Mouse (Mus musculus): ENCODE data around the gene Cmip.

The Cmip gene

DNA sequence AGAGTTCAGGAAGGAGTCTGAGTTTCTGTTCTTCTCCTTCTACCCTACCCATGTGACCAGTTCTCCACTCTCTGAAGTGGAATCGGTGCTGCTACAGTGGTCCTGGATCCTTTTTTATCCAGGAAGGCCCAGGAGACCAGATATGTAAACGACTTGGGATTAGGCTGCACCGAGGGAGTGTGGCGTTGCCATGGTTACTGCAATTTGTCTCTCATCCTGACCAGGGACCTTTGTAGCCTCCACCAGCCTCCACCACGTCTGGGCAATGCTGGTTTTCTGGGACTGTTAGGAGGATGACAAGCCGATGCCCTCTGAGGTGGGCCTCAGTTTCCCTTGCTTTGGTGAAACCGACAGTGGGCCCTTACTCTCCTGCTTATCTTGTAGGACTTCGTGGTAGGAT, 35.4 kb downstream of the Cmip start:
- in situ Hi-C loops (cut with MboI, MseI) = loop anchor here (5.0 kb wide), 1 partner anchor 55 kb away; no protein-coding TSS in a partner anchor

DNA sequence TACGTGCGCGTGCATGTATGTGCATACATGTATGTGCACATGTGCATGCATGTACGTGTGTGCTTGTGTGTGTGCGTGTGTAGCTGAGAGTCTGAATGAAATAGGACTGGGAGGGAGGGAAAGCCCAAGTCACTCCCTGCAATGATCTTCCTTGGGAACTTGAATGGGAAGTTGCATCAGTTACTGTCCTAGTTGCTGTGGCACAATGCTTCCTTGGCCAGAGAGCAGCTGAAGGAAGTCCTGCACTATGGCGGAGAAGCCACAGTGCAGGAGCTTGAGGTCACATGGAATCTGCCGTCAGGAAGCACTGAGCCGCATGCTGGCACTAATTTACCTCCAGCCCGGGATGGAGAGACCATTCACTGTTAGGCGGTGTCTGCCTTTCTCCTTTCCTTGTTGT, 37.9 kb downstream of the Cmip start:
- in situ Hi-C loops (cut with MboI, MseI) = loop anchor here (5.0 kb wide), 1 partner anchor 52 kb away; no protein-coding TSS in a partner anchor

DNA sequence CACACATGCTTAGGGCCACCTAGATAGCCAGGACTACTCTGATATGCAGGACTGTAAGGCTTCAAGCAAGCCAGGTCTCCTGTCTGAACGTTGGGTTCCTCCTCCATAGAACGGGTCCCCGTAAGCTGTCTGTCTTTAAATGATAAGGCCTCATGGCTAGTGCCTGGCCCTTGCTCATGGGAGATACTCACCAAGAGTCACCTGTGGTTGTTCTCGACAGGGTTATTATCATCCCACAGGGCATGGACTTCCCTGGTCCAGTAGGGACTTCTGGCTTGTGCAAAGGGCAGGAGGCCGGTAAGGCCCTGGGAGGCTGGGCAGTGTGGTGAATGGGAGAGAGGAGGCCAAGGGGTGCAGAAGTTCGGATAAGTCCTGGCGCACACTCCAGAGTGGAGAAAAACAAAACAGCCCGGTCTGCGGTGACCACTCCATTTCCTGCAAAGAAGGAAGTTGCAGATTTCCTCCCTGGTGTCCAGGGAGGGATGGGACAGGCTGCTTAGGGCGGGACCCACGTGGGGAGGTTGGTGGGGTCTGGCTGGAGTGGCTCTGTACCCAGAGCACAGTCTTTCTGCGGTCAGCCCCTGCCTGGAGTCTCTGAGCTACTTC, 41.2 kb downstream of the Cmip start:
- in situ Hi-C loops (cut with MboI, MseI) = no loop called here

GRCm38 (mm10) chr8:117299204-117299603, 42.3 kb downstream of the Cmip start:
- in situ Hi-C loops (cut with MboI, MseI) = no loop called here

- in situ Hi-C loops (cut with MboI, MseI) = no loop called here
Observed at GRCm38 (mm10) chr8:117300188-117300587, 43.3 kb downstream of the Cmip start.

DNA sequence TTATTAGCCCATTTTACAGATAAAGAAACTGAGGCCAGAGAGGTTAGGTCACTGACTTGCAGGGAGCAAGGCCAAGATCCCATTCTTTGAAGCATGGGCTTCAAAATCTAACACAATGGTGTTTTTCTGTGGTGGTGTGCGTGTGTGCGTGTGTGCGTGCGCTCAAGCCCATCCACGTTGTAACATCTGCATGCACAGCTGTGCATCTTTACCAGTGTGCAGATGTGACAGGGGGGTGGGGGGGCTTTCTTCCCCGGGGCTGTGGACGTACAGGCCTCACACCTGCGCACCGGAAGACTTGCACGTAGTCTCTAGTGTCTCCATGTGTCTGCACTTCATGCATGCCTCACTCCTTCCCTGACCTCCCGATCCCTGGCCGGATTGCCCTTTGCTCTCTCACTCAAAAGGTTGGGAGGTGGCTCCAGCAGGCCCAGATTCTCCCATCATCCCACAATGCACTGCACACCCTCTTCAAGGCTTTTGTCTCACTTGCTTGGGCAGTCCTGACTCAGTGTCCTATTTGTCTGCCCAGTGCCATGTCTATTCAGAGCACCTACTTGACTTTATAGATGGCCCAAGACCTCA, 44.7 kb downstream of the Cmip start:
- in situ Hi-C loops (cut with MboI, MseI) = no loop called here

- in situ Hi-C loops (cut with MboI, MseI) = no loop called here
Observed at GRCm38 (mm10) chr8:117302072-117302471, 45.2 kb downstream of the Cmip start.

GRCm38 (mm10) chr8:117303666-117304065, 46.8 kb downstream of the Cmip start:
- in situ Hi-C loops (cut with MboI, MseI) = no loop called here

- in situ Hi-C loops (cut with MboI, MseI) = no loop called here
Observed at GRCm38 (mm10) chr8:117305405-117305804, 48.5 kb downstream of the Cmip start.

- in situ Hi-C loops (cut with MboI, MseI) = no loop called here
Observed at GRCm38 (mm10) chr8:117306756-117307155, 49.9 kb downstream of the Cmip start.

DNA sequence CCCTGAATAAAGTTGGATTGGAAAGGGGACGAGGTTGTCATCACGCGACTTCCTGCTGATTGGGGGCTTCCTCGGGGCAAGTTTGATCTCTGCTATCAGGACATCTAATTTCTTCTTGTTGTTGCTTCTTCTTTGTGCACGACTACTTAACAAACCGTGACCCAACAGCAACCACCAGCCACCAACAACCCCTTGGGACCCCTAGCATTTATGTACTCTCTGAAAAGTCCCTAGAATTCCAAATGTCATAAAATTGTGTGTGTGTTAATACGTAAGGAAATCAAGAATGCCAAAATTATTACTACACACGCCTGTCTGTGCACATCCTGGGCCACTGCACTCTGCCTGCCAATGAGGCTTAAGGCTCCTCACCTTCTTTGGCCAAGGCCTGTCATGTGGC, 50.4 kb downstream of the Cmip start:
- in situ Hi-C loops (cut with MboI, MseI) = no loop called here

GRCm38 (mm10) chr8:117308303-117309095, 51.6 kb downstream of the Cmip start:
- in situ Hi-C loops (cut with MboI, MseI) = no loop called here

- in situ Hi-C loops (cut with MboI, MseI) = loop anchor here (10.0 kb wide), 1 partner anchor 765 kb away; no protein-coding TSS in a partner anchor
Observed at GRCm38 (mm10) chr8:117309653-117310274, 52.9 kb downstream of the Cmip start.

DNA sequence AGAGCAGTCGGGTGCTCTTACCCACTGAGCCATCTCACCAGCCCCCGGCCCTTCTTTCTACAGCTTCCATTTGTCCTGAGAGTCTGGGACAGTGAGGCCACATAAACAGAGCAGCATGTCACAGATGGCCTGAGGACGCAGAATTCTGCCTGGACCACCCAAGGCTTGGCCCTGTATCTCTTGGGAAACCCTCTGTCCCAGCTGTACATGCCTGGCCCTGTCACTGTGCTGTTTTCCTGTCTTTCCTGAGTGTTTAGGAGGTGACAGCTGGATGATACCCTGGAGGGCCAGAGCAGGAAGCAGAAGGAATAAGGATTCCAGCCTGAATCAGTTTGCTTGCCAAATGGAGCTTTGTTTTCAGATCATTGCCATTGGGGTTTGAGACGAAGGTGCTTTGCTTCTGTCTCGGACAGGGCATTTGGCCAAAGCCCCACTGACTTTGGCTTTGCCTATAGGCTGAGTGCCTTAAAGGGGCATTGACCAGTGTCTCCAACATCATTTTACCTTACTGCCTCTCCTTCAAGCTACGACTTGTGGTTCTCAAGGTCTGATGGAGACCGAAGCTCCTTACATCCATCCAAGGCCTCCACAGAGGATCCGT, 54.2 kb downstream of the Cmip start:
- in situ Hi-C loops (cut with MboI, MseI) = loop anchor here (10.0 kb wide), 1 partner anchor 764 kb away; no protein-coding TSS in a partner anchor

GRCm38 (mm10) chr8:117314308-117314953, 57.6 kb downstream of the Cmip start:
- in situ Hi-C loops (cut with MboI, MseI) = loop anchor here (10.0 kb wide), 1 partner anchor 760 kb away; no protein-coding TSS in a partner anchor

- in situ Hi-C loops (cut with MboI, MseI) = loop anchor here (10.0 kb wide), 1 partner anchor 759 kb away; no protein-coding TSS in a partner anchor
Observed at GRCm38 (mm10) chr8:117315727-117316126, 58.9 kb downstream of the Cmip start.

DNA sequence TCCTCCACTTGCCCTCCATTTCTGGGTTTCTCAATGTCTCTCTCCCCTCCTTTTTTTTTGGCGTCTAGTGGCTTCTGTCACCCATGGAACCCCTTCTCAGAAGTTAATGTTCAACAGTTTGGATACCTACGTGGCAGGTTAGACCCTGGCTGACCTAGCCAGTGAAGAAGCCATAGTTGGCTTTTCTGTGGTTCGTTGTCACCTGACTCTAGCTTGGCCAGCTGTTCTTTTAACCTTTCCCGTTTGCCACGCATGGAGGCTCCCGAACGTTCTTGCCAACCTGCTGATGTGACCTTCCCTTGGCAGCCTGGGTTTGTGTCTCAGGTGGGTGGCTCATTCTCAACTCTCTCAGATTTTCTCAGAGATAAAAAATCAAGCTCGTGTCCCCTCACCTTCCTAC, 60.6 kb downstream of the Cmip start:
- in situ Hi-C loops (cut with MboI, MseI) = loop anchor here (10.0 kb wide), 1 partner anchor 757 kb away; no protein-coding TSS in a partner anchor

DNA sequence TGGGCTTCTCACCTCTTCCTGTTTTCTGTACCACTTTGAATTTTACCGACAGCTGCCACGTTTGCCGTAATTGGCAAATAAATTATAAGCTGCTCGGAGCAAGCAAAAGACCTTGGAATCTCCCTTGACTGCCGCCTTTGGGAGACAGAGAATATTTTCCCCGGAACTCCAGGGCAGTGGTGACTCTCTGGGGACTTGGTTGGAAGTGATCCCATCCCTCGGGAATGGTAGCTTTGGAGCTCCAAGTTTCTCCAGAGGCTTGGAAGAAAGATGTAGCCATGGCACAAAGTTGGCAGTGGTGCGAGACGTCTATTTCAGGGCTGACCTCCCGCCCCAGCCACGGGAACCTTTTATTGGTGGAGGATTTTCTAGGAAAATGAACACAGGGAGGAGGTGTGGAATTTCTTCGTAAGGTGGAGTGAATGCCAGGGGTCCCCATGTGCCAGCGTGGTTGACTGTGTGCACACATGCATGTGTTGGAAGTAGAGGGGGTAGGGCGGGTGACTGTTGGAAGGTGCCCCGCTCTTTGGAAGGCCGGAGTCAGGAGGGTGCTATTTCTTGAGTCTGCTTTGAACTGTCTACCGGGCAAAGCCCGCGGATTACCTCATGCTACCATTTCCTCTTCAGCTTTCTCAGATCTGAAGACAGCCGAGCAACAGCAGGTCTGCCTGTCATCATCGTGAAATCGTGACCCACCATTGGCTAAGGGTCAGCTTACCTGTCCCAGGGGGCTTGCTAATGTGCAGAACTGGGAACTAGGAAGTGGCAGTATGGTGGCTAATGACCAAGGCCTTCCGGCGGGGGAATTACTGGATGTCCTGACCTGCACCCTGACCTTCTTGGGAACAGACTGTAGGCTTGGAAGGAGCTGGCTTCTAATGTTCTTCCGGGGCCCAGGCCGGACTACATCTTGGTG, 62.3 kb downstream of the Cmip start:
- in situ Hi-C loops (cut with MboI, MseI) = loop anchor here (10.0 kb wide), 1 partner anchor 756 kb away; no protein-coding TSS in a partner anchor

DNA sequence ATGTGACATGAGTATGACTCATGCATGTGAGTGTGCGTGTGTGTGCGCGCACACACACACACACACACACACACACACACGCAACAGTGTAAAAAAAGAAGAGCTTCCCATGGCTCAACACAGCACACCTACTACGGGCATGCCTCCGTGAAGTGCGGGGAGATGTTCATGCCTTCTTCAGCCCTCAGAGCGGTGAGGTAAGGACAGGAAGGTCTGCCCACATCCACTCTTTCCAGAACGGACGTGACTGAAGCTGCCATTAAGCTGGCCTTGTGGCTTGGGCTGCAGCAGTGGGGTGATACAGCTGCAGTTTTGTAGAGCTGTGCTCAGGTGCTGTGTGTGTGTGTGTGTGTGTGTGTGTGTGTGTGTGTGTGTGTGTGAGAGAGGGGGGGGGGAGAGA, 63.8 kb downstream of the Cmip start:
- in situ Hi-C loops (cut with MboI, MseI) = no loop called here

DNA sequence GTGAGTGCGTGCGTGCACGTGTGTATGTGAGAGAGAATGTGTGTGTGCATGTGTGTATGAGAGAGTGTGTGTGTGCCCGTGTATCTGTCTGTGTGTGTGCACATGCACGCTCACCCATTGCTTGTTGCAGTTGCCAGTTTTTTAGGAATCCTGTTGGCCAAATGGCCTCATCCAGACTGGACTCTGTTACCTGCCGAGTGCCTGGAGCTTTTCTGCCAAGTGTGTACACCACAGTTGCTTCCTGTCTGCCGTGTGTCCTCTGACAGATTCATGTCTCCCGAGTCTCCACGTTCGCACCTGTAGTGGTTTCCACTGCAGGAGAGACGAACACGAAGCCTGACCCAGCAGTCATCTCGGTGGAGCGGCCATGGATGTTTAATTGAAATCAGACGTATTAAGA, 64.4 kb downstream of the Cmip start:
- in situ Hi-C loops (cut with MboI, MseI) = no loop called here
